ENCODE assay signal across 9 mouse cellular contexts in genomic region chr11:35864981-35865604, GRCm38 (mm10). TPM values are rescaled to one million over a fixed set of nuclear protein-coding genes. Genes with fewer than 3 reads are reported as not detected.
DNase-seq lines count a peak whose midpoint lies in the region.
"Had no signal": no experiment of that assay in that cellular context is flagged by ENCODE, and none has a peak within 500 bp of the region (broad histone marks: within the 10 kb centered on the region; RNA-seq: fewer than 3 reads in every experiment).

No protein-coding gene starts in this region.

- peak; percentile 10 for DNase-seq in ovary, adult 18-20 months (ENCODE audit: low spot score)
- DNase-seq in ovary, postnatal 14 days (ENCODE audit: low spot score): no peak
- DNase-seq in frontal cortex, postnatal 36 days (ENCODE audit: low spot score in 2 of 2): peak; percentile 70 to 81
- DNase-seq in limb, embryonic 10.5 days (ENCODE audit: low spot score): peak; percentile 78
- DNase-seq in right cerebral cortex, postnatal 25 days: peak; percentile 72
- no peak for DNase-seq in spleen, postnatal 36 days (ENCODE audit: low spot score in 2 of 2)
- no peak for DNase-seq in gastrocnemius, postnatal 4 days (ENCODE audit: low spot score in 2 of 2)
- no peak for DNase-seq in urinary bladder, postnatal 14 days (ENCODE audit: low spot score)

- 37% methylated on average over 9 of the region's 9 CpGs for WGBS in limb, embryonic 10.5 days

- H3K4me1 ChIP-seq in limb, embryonic 10.5 days: peaks cover 29% of the 10 kb centered on the region

- no peaks in the 10 kb centered on the region for H3K27me3 ChIP-seq in limb, embryonic 10.5 days (ENCODE audit: low read depth, poor library complexity, severe bottlenecking)

- no peaks in the 10 kb centered on the region for H3K9me3 ChIP-seq in limb, embryonic 10.5 days (replicated peaks)

- peak overlapping the region; percentile 84 for H3K27ac ChIP-seq in limb, embryonic 10.5 days
- H3K27ac ChIP-seq: liver, embryonic 14.5 days had no signal

- no peaks in the 10 kb centered on the region for H3K36me3 ChIP-seq in limb, embryonic 10.5 days

- peak overlapping the region; percentile 27 for H3K4me3 ChIP-seq in limb, embryonic 10.5 days

RNA-seq across cellular contexts. Expression of gene Rars, which starts 30.8 kb away (rescaled TPM):
- polyA plus RNA-seq in limb, embryonic 10.5 days (2016; fragmentation: Nextera tagmentation; extraction: Ambion mirVana): 109 and 113 TPM in 2 replicates
- 10 to 100 TPM; 54.2 to 57.1 TPM for total RNA-seq in gastrocnemius, postnatal 4 days (2021)

Comparison
In these comparisons a context has a peak if more than half of its experiments do, and no peak if none do; other contexts are left out.
1. DNase-seq: peak in ovary, adult 18-20 months (single experiment), frontal cortex, postnatal 36 days (2 of 2), limb, embryonic 10.5 days (single experiment) and right cerebral cortex, postnatal 25 days (single experiment); none in ovary, postnatal 14 days (single experiment), spleen, postnatal 36 days (0 of 2), gastrocnemius, postnatal 4 days (0 of 2) and urinary bladder, postnatal 14 days (single experiment).